Mouse (Mus musculus) erythroid progenitor cell, adult 5-6 weeks (primary cell): ENCODE results near the gene Klrg1. TPM values are rescaled to one million over a fixed set of nuclear protein-coding genes. Genes with fewer than 3 reads are reported as not detected.

Experiments
- ATAC-seq: replicated peaks from 2 replicates; pipeline ENCODE4 v1.8.0; 2016; ENCODE audit warnings: moderate number of reproducible peaks, mild to moderate bottlenecking, moderate TSS enrichment, inconsistent platforms; ENCODE audit not compliant: poor library complexity, low FRiP score, severe bottlenecking
- total RNA-seq, 2 experiments: library from RNA; stranded (forward) in 1 of 2; stranded (reverse) in 1 of 2; fragments of 150-400 nt in 1 of 2; fragments of 186-747, 209-891 nt in 1 of 2; gene quantifications; 2 replicates each; pipeline versions ENCODE4 v1.2.3 to v1.2.4; 2015 to 2017; ENCODE audit warnings: low replicate concordance in 2 of 2

Gene Klrg1
- total RNA-seq (2015; ENCODE audit: low replicate concordance): 0.72 TPM in 1 of 2 replicates, not detected in the other
- total RNA-seq (2017; ENCODE audit: low replicate concordance): not detected in 2 replicates

GRCm38 (mm10) chr6:122282782-122283181 is at the start of gene Klrg1:
TSS of gene Klrg1 (minus strand) at chr6:122282882.
- no peak for ATAC-seq

DNA sequence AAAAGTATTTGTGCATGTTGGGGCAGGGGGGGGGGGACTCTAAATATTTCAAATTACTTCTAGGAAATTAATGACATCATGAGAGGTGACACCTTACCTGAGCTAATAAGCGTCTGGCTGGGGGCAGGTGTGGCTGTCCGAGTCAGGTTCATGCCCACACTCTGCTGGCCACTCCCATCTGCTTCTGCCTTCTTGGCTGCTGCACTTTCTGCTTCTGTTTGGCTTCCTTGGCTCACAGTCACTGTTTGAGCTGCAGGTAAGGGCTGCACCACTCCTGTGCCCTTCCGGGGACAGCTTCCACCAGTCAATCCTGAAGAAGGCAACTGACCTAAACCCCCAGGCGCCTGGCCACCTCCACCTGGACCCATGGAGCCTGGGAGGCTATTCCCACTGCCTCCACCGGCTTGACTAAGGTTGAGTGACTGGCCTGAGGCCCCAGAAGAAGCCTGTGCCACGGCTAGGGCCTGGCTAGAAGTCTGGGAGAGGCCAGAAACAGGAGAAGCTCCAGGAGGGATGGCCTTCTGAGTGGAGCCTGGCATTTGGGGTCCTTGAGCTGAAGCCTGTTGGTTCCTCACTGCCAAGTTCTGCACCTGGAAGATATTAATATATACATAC is 42.8 kb upstream of the Klrg1 start:
- no peak for ATAC-seq

GRCm38 (mm10) chr6:122318726-122319125 is 36.0 kb upstream of the Klrg1 start:
- no peak for ATAC-seq

DNA sequence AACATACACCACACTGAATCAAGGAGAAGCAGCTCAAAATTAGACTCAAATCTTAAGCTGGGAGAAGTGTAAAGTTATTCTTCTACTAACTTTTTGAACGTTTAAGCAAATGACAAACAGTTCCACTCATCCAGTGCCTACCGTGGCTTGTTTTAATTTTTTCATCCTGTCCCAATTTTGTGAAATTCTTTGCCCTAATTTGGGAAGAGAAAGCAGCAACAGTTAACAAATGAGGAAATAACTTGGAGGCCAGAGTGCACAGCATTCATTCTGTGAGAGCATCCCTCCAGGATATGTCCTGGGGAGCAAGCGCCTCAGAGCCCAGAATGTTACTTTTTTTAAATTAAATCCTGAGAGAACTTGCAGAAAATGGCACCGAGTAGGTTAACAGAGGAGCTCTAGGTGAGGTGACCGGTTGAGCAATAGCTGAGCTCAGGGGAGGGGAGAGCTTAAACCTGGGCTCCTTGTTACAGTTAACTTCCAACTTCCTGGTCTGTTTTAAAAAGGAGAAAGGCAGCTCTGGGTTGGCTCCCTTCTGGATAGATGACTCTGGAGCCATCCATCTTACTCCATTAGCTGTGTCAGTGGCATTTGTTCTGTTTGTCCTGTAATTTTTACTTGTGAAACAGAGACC is 27.6 kb upstream of the Klrg1 start:
- no peak for ATAC-seq

DNA sequence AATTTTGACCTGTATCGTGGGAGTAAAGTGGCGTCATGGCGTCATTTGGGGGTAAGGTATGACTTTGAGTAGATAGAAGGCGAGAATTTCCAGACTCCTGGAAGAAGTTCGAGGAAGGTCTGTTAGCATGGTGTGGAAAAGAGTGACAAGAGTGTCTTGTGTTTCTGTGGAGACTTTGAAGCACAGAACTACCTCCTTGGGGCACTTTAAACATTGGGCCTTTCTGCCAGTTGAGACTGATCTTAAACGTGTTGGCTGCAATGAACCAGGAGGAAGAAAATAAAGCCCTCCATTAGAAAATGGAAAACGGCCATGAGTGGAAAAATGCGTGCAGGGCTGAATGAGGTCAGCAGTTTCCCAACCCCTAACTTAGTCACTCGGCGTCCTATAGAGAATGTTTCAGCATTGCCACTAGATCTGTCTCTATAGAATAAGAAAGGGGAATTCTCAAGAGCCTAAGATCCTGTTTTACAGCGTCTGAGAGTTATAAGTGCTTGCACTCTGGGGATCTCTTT is 26.8 kb upstream of the Klrg1 start:
- peak; percentile 30 for ATAC-seq

DNA sequence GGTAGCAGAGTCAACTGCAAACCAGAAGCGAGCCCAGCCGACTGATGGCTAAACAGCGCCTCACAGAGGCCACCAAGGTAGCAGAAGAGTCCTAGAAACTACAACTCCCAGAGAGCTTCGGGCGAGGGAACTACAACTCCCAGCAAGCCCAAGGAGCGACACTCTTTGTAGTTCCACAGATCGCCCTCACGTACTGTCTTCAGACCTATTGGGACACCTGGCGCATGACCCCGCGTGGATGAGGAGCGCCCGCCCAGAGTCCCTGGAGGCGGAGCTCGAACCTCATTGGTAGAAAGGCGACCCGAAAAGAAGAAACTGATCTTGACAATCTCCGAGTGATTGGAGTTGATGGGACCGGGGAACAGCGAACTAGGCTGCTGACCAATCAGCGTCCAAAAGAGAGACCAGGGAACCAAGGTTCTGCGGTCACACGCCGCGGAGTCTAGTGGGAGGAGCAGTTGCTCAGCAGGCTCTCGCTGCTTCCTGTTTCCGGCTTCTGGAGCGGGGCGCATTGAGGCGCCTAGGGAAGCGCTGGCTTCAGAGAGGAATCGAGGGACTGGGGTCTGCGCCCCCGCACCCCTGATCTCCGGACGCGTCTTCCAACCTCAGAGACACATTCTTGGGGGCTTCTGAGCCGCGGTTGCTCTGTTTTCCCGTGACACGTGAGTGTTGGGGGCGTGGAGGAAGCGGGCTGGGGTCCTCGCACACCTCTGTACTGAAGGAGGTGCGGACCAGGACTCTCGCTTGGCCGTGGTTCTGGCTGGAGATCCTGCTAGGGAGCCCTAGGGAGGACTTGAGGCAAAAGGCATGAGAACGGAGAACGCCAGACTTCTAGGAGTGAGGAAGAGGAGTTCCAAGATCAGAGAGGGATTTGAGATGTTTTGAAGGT is 26.1 kb upstream of the Klrg1 start, which contains the start of gene M6pr:
Gene M6pr (plus strand): TSS at position 216 of the 889 bp plus-strand sequence.
- ATAC-seq: peak; percentile 92

DNA sequence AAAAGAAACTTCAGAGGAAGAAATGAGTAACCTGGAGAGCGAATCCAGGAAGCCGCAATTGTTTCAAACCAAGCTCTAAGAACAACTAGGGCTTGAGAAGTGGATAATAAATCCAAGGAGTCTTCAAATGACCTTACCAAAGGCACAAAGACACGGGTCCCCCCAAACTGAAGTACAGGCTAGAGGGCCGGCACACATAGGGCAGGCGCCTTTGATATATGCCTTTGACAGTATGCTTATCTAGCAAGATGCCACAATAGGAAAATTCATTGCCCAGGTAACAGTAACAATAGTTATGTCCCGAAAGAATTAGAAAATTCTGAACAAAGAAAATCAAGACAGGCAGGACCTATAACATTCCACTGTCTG is 25.4 kb upstream of the Klrg1 start:
- no peak for ATAC-seq

DNA sequence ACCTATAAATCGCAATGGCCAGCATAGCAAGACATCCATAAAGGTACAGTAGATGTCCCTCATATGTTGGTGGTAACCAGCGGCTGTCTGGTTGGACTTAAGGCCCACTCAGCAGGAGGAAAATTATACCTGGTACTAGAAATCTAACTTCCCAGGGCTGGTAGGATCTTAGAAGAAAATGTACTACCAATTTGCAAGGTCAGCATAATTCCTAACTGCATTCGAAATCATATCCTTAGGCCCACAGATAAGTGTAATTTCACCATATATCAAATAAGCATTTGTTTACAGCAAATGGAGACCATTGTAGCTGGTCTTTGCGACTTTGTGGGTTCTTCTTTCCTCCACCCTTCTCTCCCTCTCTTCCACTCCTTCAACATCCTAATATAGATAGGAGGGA is 24.0 kb upstream of the Klrg1 start:
- ATAC-seq: no peak

GRCm38 (mm10) chr6:122304790-122305555 is 22.3 kb upstream of the Klrg1 start:
- no peak for ATAC-seq

DNA sequence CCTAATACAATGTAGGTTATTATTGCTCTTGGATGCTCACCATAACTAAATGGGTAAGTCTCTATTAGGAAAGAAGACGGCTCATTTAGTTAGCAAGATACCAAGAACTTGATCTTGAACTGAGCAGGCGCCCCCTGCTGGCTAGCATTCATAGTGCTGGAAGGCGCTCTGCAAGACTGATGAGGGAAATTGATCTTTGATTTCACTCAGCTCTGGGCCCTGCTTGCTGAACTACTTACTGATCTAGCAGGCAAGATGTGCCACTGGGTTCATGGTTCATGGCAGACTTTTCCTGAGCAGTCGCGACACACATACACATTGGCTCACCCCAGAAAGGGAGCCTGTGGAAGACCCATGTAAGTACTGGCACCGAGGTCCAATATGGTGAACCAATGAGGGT is 21.7 kb upstream of the Klrg1 start:
- ATAC-seq: no peak

DNA sequence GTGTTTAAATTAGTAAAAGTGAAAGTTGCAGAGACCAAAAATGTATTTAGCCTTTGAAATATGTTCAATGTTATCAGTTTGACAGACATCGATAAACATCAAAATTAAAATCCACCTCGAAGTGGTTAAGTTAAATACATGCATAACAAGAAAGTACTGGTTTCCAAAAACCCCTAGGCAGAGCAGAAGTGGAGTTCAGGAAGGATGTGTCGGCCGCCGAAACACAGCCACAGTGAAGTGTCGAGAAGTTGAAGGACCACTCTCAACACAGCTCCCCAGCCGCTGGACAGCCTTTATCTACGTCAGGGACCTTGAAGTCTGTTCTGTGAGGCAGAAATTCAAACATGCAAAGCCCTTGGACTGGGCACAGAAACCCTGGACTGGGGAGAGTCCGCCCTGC is 20.8 kb upstream of the Klrg1 start:
- no peak for ATAC-seq

GRCm38 (mm10) chr6:122302661-122303060 is 20.0 kb upstream of the Klrg1 start:
- no peak for ATAC-seq

DNA sequence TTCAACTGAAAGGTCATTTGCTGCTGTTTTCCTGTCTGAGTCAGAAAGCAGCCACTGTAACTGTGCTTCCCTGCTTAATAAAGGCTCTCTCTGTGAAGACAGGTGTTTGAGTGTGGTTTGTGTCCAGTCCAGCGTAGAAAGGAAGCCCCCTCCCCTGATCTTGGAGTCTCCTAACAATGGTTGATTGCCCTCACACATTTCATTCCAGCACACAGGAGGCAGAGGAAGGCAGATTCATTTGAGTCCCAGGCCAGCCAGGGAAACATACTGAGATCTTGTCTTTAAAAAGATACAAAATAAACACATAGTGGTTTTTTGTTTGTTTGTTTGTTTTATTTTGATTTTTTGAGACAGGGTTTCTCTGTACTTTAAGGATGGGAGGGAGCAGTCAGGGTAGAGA is 19.4 kb upstream of the Klrg1 start:
- no peak for ATAC-seq

DNA sequence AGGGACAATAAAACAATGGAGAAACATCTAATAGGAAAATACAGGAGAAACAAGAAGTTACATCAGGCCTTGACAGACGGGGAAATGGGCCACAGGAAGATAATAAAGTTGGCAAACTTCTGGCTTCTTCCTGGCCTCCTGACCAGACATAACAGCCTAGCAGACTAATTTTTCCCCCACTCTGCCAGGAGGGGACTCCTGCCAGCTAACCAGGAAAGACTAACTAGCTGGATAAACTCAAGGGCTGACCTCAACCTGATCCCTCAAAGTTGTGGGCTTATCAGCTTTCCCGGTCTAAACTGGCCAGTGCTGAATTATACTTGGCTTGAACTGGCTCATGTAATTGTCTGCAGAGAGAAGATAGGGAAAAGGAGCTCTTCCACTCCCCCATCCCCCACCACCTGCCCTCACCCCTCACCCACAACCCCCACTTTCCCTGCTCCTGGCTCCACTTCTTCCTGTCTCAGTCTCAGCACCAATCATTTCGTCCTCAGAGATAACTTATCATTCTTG is 17.0 kb upstream of the Klrg1 start:
- ATAC-seq: no peak

GRCm38 (mm10) chr6:122298223-122298609 is 15.5 kb upstream of the Klrg1 start:
- no peak for ATAC-seq

DNA sequence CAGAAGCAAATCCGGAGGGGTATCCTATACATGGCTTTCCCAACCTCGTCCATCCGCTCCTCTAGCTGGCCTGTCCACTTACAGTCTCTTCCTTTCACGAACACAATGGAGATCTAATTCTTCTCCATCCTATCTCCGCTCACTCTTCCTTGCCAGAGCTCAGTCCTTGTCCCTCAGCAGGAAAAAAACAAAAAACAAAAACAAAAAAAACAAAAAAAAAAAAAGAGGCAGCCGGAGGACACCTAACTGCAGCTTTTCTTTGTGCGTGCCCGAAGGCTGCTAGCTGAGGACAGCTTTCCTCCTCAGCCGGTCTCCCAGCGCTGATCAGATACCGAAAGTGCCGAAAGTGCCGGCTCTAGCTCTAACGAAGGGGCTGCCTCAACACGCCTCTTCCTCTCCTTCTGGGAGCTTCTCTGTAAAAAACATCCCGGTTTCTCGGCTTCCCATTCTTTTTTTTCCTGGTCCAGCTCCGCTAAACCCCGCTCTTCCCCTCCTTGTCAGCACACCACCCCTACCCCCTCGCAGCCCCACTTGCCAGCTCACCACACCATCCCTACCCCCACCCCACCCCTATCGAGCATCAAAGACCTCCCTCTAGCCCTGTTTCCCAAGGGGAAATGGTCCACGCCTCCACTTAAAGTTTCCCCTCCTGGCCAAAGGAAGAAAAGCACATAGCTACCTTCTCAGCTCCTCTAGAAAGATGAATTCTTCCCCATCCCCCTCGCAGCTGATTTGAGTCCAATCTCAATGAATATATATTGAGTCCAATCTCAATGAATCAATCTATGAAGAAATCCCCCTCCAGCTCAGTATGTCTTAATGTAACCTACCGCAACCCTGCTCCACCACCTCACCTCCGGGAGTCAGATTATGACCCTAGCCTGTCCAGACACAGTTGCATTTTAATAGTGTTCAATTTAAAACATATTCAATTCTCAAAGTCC is 14.9 kb upstream of the Klrg1 start:
- ATAC-seq: 0 out of 2 replicates have a peak, but pooled peaks have one; percentile 61

DNA sequence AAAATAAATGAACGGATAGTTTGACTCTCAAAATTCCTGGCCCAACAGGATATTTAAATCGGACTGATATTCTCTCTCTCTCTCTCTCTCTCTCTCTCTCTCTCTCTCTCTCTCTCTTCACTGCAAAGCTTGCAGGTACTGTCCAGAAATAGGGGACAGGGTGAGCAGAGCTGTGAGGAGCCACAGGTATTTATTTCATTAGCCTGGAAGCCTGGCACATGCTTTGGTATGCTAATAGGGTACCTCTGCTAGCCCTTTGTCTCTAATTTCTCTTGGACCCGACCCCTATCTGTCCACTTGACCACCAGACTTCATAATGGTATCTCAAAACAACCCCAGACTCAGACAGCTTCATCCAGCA is 14.2 kb upstream of the Klrg1 start:
- no peak for ATAC-seq

GRCm38 (mm10) chr6:122295242-122295641 is 12.6 kb upstream of the Klrg1 start:
- ATAC-seq: no peak

- ATAC-seq: no peak
These were observed 11.6 kb upstream of the Klrg1 start for GRCm38 (mm10) chr6:122294290-122294689.
